Mouse (Mus musculus) limb, embryonic 13.5 days (tissue): ENCODE data around the gene Akap13. TPM values are rescaled to one million over a fixed set of nuclear protein-coding genes. Genes with fewer than 3 reads are reported as not detected.

ENCODE experiments used
- ATAC-seq: fragments of 200-750 bp; cut with Nextera tagmentation; 2 replicates; pipeline ENCODE4 v1.8.0; 2017; ENCODE audit warnings: low read depth, moderate number of reproducible peaks, moderate TSS enrichment; ENCODE audit not compliant: low FRiP score
- H3K27ac ChIP-seq: fragments of 300-500 bp; sonication (generic); 2 replicates; pipeline ENCODE4 v1.5.1; 2015; ENCODE audit warnings: inconsistent platforms, mild to moderate bottlenecking, moderate library complexity
- H3K27me3 ChIP-seq: fragments of 300-500 bp; sonication (generic); 2 replicates; pipeline ENCODE4 v1.6.1; 2015; ENCODE audit warnings: mild to moderate bottlenecking, inconsistent platforms
- H3K36me3 ChIP-seq: fragments of 300-500 bp; sonication (generic); 2 replicates; pipeline ENCODE4 v1.6.1; 2015; ENCODE audit warnings: inconsistent platforms, mild to moderate bottlenecking, moderate library complexity
- H3K4me1 ChIP-seq: fragments of 300-500 bp; sonication (generic); 2 replicates; pipeline ENCODE4 v1.6.1; 2015; ENCODE audit warnings: inconsistent platforms
- H3K4me2 ChIP-seq: fragments of 300-500 bp; sonication (generic); replicated peaks from 2 replicates; pipeline ENCODE4 v1.6.1; 2015; ENCODE audit warnings: inconsistent platforms, mild to moderate bottlenecking, moderate library complexity
- H3K4me3 ChIP-seq: fragments of 300-500 bp; sonication (generic); 2 replicates; pipeline ENCODE4 v1.5.1; 2015; ENCODE audit warnings: moderate library complexity, mild to moderate bottlenecking, inconsistent platforms
- H3K9ac ChIP-seq: fragments of 300-500 bp; sonication (generic); 2 replicates; pipeline ENCODE4 v1.6.1; 2015; ENCODE audit warnings: mild to moderate bottlenecking, inconsistent platforms
- H3K9me3 ChIP-seq: fragments of 300-500 bp; sonication (generic); 2 replicates; pipeline ENCODE4 v1.6.1; 2016; ENCODE audit warnings: inconsistent platforms
- WGBS: fragments of 180-500 bp; shearing (Covaris S2); methylation state at CpG from one replicate; pipeline ENCODE4 v1.1.7; 2015; 5-methylcytosine and 5-hydroxymethylcytosine counted together
- polyA plus RNA-seq: library from polyadenylated mRNA; unstranded; fragments of >200 nt; fragmentation: Nextera tagmentation; extraction: Ambion mirVana; gene quantifications from 2 replicates; pipeline ENCODE4 v1.2.1, GENCODE M21; 2015

The Akap13 gene
- polyA plus RNA-seq, 1 experiment from 2014 or later = 39.6 TPM

- no peak overlapping the region for H3K9ac ChIP-seq
- 87% methylated on average over 4 of the region's 4 CpGs for WGBS
- no peak for ATAC-seq
Observed at GRCm38 (mm10) chr7:75500164-75500563, 44.8 kb downstream of the Akap13 start.

GRCm38 (mm10) chr7:75500793-75501192 lies 45.5 kb downstream of the Akap13 start:
- no peak overlapping the region for H3K4me3 ChIP-seq
- no peak overlapping the region for H3K4me2 ChIP-seq
- H3K9me3 ChIP-seq = no peaks in the 10 kb centered on the region
- no peaks in the 10 kb centered on the region; the same call in 1 of the 2 replicates for H3K36me3 ChIP-seq
- no peak overlapping the region for H3K9ac ChIP-seq
- no peak for ATAC-seq
- H3K27me3 ChIP-seq = no peaks in the 10 kb centered on the region
- peaks cover 8% of the 10 kb centered on the region for H3K4me1 ChIP-seq
- H3K27ac ChIP-seq = no peak overlapping the region
- 87% methylated on average over 4 of the region's 4 CpGs for WGBS

More at GRCm38 (mm10) chr7:75500164-75500563, 44.8 kb downstream of the Akap13 start:
- Histone ChIP-seq H3K36me3 (no peaks in the 10 kb centered on the region; the same call in 1 of the 2 replicates), H3K9me3 (no peaks in the 10 kb centered on the region), H3K4me1 (peaks cover 6% of the 10 kb centered on the region), H3K4me2 (no peak overlapping the region), H3K27me3 (no peaks in the 10 kb centered on the region), H3K4me3 (no peak overlapping the region), H3K27ac (no peak overlapping the region)

GRCm38 (mm10) chr7:75504524-75504923 lies 49.2 kb downstream of the Akap13 start:
- H3K9me3 ChIP-seq = no peaks in the 10 kb centered on the region
- no peak overlapping the region for H3K4me2 ChIP-seq
- no peak overlapping the region for H3K4me3 ChIP-seq
- H3K27me3 ChIP-seq = no peaks in the 10 kb centered on the region
- H3K36me3 ChIP-seq = no peaks in the 10 kb centered on the region; the same call in 1 of the 2 replicates
- WGBS = 80% methylated on average over 2 of the region's 2 CpGs
- no peak overlapping the region for H3K9ac ChIP-seq
- H3K27ac ChIP-seq = no peak overlapping the region
- peaks cover 11% of the 10 kb centered on the region for H3K4me1 ChIP-seq
- no peak for ATAC-seq

- H3K36me3 ChIP-seq = no peaks in the 10 kb centered on the region
- H3K27ac ChIP-seq = no peak overlapping the region
- no peak for ATAC-seq
- H3K4me2 ChIP-seq = no peak overlapping the region
- H3K9me3 ChIP-seq = no peaks in the 10 kb centered on the region
- no peak overlapping the region for H3K9ac ChIP-seq
- H3K27me3 ChIP-seq = no peaks in the 10 kb centered on the region
- peaks cover 11% of the 10 kb centered on the region for H3K4me1 ChIP-seq
- no peak overlapping the region for H3K4me3 ChIP-seq
- WGBS = 56% methylated on average over 4 of the region's 4 CpGs
Observed at GRCm38 (mm10) chr7:75506628-75507027, 51.3 kb downstream of the Akap13 start.

GRCm38 (mm10) chr7:75509085-75509873 lies 53.9 kb downstream of the Akap13 start:
- Histone ChIP-seq H3K4me1 (peaks cover 11% of the 10 kb centered on the region), H3K27ac (no peak overlapping the region), H3K4me3 (no peak overlapping the region), H3K9me3 (no peaks in the 10 kb centered on the region), H3K4me2 (no peak overlapping the region), H3K36me3 (no peaks in the 10 kb centered on the region), H3K9ac (no peak overlapping the region), H3K27me3 (no peaks in the 10 kb centered on the region)
- 60% methylated on average over 5 of the region's 5 CpGs for WGBS
- no peak for ATAC-seq

GRCm38 (mm10) chr7:75515472-75515871 lies 60.1 kb downstream of the Akap13 start:
- WGBS = 70% methylated on average over 6 of the region's 6 CpGs
- H3K27ac ChIP-seq = no peak overlapping the region; the same call in 1 of the 2 replicates

GRCm38 (mm10) chr7:75516716-75517619 lies 61.6 kb downstream of the Akap13 start:
- Histone ChIP-seq H3K27me3 (no peaks in the 10 kb centered on the region), H3K9me3 (no peaks in the 10 kb centered on the region), H3K4me3 (no peak overlapping the region), H3K4me2 (no peak overlapping the region), H3K9ac (no peak overlapping the region), H3K4me1 (peaks cover 37% of the 10 kb centered on the region), H3K36me3 (no peaks in the 10 kb centered on the region), H3K27ac (no peak overlapping the region)
- WGBS = 83% methylated on average over 14 of the region's 14 CpGs
- no peak for ATAC-seq

More at GRCm38 (mm10) chr7:75515472-75515871, 60.1 kb downstream of the Akap13 start:
- Histone ChIP-seq H3K36me3 (no peaks in the 10 kb centered on the region), H3K4me3 (no peak overlapping the region), H3K4me1 (peaks cover 29% of the 10 kb centered on the region), H3K9ac (no peak overlapping the region), H3K4me2 (no peak overlapping the region), H3K9me3 (no peaks in the 10 kb centered on the region), H3K27me3 (no peaks in the 10 kb centered on the region)
- no peak for ATAC-seq

- no peaks in the 10 kb centered on the region for H3K36me3 ChIP-seq
- no peak overlapping the region for H3K4me3 ChIP-seq
- no peak overlapping the region for H3K4me2 ChIP-seq
- no peak overlapping the region for H3K9ac ChIP-seq
- no peak overlapping the region for H3K27ac ChIP-seq
- H3K9me3 ChIP-seq = no peaks in the 10 kb centered on the region
- H3K27me3 ChIP-seq = no peaks in the 10 kb centered on the region
- H3K4me1 ChIP-seq = peaks cover 40% of the 10 kb centered on the region
- no peak for ATAC-seq
- 72% methylated on average over 6 of the region's 6 CpGs for WGBS
Observed at GRCm38 (mm10) chr7:75520531-75520930, 65.2 kb downstream of the Akap13 start.

GRCm38 (mm10) chr7:75521199-75521598 lies 65.9 kb downstream of the Akap13 start:
- H3K4me3 ChIP-seq = no peak overlapping the region
- ATAC-seq = no peak
- H3K9me3 ChIP-seq = no peaks in the 10 kb centered on the region

GRCm38 (mm10) chr7:75522226-75522625 lies 66.9 kb downstream of the Akap13 start:
- no peak overlapping the region for H3K4me3 ChIP-seq
- no peaks in the 10 kb centered on the region for H3K36me3 ChIP-seq
- no peak overlapping the region for H3K4me2 ChIP-seq
- H3K9ac ChIP-seq = no peak overlapping the region
- no peak for ATAC-seq
- H3K9me3 ChIP-seq = no peaks in the 10 kb centered on the region
- no peaks in the 10 kb centered on the region for H3K27me3 ChIP-seq
- H3K4me1 ChIP-seq = peaks cover 42% of the 10 kb centered on the region
- WGBS = 79% methylated on average over 3 of the region's 3 CpGs
- H3K27ac ChIP-seq = no peak overlapping the region

More at GRCm38 (mm10) chr7:75521199-75521598, 65.9 kb downstream of the Akap13 start:
- 54% methylated on average over 3 of the region's 3 CpGs for WGBS
- H3K36me3 ChIP-seq = no peaks in the 10 kb centered on the region
- H3K27me3 ChIP-seq = no peaks in the 10 kb centered on the region
- H3K27ac ChIP-seq = no peak overlapping the region
- no peak overlapping the region for H3K4me2 ChIP-seq
- no peak overlapping the region for H3K9ac ChIP-seq
- peaks cover 40% of the 10 kb centered on the region for H3K4me1 ChIP-seq

GRCm38 (mm10) chr7:75524789-75525569 lies 69.6 kb downstream of the Akap13 start:
- Histone ChIP-seq H3K4me3 (no peak overlapping the region), H3K36me3 (no peaks in the 10 kb centered on the region), H3K4me1 (peaks cover 46% of the 10 kb centered on the region), H3K27me3 (no peaks in the 10 kb centered on the region), H3K27ac (no peak overlapping the region), H3K9me3 (no peaks in the 10 kb centered on the region), H3K9ac (no peak overlapping the region), H3K4me2 (no peak overlapping the region)
- ATAC-seq = no peak
